Mouse (Mus musculus) spleen, postnatal 10 days (tissue): ENCODE data around the gene Clec1b.

Experiments
- DNase-seq, 2 experiments: peaks; one replicate each; pipeline ENCODE4 v3.0.0; 2021 to 2022; ENCODE audit warnings: low spot score in 2 of 2

Clec1b gene

DNA sequence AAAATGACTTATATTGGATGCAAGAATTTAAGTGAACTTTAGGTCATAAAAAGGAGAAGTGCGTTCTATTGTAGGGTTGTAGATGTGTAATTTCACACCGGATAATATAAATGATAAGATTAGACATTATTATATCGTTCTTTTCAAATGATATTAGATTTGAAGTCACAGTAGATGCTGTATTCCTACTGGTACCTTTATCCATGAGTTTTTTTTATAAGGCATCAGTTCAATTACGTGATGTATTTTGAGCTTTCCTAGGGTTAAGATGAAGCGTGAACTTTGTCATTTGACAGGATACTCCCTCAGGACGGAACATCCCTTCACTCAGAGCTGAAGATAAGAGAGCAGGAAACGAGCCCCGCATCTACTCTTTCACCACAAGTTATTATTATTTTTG lies at the start of gene Clec1b:
TSS of gene Clec1b (plus strand) at position 301 of the 400 bp plus-strand sequence.
- no peak for DNase-seq

DNA sequence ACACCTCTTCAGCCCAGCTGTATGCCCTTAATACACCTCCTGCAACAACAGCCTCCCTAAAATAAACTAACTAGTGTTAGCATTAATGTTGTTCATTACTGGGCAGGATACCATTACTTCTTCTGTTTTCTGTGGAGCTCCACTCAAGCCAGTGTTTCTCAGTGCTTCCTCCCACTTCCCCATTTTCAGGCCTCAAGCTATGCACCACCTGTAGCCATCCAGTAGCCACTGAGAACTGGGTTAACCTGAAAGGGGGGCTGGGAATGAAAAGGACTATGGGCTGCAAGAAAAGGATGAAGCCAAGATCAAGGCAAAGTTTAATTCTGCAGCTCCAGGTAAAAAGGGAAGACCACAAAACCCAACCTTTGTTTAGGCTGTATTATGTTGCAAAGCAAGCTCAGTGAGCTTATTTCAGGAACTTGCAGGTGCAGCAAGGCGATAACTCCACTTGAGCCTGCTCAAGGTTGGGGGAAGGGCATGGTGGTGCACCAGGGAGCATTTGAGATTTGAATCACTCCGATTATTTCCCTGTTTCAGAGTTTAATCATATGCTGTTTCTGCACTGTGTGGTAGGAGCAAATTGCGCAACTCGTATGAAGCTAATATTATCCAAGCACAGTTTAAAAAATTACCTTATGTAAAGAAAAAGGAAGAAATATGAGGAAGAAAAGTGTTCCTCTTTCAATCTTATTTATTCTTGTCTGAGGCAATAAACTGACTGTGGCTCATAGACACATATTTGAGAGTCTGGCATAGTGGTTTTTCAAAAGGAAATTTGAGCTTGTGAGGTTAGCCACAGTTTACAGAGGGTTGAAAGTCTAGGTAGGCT lies 47.4 kb upstream of the Clec1b start:
- DNase-seq, result peak in 1 of 2 experiments; percentile 41

DNA sequence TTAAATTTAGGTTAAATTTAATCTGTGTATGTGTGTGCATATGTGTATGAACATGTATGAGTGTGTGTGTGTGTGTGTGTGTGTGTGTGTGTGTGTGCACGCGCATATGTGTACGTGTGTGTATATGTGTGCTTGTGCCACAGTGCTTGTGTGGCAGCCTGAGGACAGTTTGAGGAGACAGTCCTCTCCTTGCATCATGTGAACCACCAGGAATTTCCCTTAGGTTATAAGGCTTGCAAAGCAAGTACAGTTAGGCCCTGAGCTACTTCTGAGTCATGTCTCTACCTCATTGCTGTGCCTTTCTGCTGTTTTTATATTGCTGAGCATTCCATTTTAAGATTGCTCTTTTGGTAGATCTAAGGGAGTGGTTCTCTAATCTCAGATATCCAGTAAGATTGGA lies 46.0 kb upstream of the Clec1b start:
- no peak for DNase-seq

DNA sequence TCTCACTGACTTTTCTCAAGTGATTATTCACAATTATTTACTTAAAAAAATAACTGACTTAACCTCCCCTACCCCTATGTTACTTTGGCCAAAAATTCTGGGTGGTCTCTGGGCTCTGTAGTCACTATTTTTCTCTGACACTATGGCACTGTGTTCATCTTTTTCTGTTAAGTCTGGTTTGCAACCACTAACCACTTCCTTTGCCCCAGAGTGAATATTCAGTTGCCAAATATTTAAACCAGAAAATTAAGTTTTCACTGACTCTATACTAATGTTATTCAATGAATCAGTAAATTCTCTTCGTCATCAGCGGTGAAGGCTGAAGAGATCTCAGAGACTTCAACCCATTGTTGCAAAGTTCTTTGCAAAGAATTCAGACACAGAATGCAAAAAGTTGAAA lies 41.3 kb upstream of the Clec1b start:
- DNase-seq, result no peak

DNA sequence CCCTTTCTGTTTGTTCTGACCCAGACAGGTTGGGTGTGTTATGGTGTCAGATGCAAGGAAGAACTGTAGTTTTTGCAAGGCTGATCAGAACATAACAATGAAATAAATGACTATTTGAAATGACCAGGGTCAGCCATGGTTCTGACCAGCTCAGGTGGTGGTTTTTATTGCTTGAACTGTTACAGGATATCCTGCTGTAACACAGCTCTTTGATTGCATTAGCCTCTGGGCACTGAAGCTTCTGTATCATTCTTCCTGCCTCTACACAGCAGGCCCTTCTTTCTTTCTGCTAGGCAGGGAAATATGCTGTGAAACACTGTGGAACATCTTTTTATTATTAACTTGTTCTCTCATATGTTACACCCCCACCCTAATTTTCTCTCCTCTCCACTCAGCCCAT lies 40.7 kb upstream of the Clec1b start:
- no peak for DNase-seq

DNA sequence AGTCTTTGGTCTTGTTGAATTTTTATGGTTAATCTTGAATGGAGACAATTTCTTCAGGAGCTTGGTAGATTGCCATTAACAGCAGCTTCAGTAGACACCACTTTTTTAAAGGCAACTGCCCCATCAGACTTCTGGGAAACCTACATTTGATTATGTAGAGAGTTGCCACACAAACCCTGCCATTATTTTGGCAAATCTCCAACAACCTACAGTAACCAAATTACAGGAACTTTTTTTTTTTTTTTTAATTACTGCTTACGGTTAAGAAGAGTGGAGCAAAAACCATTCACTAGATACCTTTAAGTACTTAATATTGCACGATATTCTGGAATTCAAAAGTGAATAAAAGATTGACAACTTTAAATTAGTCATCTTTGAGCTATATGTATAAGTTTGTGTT lies 37.6 kb upstream of the Clec1b start:
- no peak for DNase-seq

DNA sequence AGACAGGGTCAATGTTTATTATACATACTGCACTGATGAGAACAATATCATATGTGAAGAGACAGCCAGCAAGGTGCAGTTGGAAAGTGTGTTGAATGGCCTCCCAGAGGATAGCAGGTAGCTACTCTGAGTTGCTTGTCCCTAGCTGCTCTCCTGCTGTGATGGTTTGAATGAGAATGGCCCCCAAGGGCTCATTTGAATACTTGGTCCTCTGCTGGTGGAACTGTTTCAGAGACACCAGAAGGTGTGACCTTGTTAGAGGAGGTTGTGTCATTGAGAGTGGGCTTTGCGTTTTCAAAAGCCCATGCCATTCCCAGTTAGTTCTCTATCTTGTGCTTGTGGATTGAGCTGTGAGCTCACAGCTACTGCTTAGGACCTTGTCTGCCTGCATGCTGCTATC lies 33.2 kb upstream of the Clec1b start:
- DNase-seq, result no peak

DNA sequence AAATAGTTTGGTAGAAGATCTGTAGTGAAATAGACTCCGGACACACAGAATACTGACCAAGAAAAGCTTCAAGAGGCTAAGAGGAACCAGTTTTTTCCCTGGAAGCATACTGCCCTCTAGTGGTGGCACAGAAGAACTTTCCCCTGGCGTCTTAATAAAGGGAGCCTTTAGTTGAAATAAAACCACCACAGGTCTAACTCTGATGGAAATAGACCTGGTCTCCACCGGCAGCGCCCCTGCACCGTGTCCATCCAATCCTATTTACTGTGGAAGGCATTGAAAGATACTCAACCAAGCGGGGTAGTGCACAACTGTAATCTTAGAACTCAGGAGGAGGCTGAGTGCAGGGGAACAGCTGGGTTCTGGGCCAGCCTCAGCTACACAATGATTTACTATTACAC lies 31.1 kb upstream of the Clec1b start:
- DNase-seq, result peak; percentile 18 to 57

DNA sequence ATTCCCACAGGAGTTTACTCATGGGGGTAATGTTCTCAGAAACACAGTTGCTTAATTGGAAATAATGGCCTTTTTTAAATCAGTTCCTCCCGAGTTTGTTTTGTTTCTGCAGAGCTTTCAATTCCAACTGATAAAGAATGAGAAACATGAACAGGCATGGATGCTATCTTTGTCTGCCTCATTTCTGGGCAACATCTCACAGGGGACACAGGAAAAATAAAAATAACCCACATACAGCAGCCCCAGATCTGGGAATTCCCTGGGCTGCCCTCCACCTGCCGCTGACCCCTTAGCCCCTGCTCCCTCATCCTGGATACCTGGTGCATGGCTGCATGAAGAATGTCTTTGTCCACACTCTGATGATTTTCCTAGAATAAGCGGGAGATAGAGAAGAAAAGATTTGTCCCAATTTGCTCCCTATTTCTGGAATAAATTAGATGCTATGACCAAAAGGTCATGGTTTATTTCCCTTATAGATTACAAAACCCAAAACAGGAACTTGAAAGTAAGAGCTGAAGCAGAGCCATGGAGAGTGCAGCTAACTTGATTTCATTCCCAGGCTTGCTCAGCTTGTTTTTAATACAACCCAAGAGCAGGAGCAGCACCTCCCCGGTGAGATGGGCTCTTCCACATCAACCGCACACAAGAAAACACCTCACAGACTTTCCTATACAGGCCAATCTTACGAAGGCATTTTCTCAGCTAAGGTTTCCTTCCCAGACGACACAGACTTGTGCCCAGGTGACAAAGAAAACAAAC lies 27.5 kb upstream of the Clec1b start:
- no peak for DNase-seq

DNA sequence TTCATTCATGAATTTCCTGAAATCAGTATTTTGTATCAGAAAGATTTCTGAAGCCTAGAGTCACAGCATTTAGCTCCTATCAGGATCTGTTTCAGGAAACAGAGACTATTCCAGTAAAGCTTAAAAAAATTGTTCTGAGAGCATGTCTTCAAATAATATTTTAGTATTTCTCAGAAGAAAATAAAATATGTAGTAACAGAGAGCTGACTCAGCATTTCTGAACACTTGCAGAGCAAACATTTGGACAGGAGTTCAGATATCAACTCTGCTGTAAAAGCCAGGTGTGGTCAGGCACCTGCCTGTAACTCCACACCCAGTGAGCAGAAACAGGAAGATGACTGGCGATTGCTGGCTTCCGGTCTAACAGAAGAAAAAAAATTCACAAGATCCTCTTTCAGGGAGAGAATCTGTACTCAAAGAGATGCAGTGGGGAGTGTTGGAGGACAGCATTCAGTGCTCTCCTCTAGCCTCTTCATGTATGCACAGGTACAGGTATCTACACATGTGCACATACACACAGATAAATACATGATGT lies 22.1 kb upstream of the Clec1b start:
- no peak for DNase-seq

DNA sequence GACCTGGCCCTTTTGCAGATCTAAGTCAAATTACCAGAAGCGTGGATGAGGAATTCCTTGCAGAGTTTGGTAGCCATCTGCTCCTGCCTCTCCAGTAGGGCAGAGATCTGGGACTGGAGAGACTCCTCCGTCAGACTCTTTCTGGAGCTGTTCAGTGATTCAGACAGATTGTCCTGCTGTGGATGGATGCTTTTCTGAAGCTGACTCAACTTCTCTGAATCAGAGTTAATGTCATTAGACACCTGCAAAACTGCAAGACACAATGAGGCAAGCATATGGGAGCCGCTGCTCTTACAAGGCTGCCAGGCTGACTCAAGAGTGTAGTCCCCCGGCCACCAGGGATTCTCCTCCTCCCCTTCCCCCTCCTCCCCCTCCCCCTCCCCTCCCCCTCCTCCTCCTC lies 16.6 kb upstream of the Clec1b start:
- no peak for DNase-seq

DNA sequence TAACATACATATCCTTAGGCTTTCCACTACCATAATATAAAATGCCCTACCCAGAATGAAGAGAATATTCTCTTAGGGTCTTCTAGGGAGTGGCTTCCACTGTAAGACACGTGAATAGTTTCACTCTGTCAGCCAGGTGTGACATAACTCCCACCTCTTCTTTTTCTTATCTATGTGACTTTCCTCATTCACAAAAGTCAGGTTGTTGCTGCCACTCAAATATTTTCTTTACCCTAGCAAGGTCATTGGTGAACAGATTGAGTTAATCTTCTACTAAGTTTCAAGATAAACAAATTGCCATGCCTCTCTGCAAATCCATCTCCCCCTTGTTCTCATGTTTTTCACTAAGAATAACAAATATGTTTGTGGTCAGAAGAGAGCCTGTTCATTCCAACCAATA lies 15.4 kb upstream of the Clec1b start:
- DNase-seq, result no peak

DNA sequence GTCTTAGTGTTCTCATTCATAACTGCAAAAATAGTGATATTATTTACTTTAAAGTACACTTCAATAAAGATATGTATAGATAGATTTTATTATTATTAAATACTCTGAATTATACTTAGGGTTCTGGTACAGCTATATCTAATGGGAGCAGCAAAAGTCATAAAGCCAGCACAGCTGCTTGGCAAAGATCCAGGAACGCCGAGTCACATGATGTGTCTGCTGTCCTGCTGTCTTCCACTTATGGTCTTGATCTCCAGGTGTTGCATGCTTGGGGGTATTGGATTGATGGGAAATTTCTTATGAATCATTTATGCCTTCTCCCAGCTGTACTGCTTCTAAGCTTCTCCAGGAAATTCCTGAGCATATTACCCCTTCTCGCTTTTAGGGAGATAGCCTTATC lies 13.6 kb upstream of the Clec1b start:
- DNase-seq, result no peak

DNA sequence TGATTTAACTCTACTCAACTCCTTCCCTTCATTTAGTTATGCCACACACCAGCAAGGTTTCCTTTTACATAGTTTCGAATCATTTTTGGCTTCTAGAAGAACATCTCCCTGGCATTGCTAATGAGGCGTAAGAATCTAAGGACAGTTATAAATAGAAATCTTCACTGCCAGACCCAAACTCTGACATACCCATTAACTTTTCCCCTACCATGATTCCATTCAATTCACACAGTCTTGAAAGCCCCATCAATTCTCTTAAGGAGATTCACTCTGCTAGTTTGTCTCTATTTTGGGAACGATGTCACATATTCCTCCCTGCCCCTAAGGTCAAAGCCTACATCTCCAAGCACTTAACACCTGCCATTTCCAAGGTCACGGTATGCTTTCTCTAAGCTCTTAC lies 12.1 kb upstream of the Clec1b start:
- no peak for DNase-seq

DNA sequence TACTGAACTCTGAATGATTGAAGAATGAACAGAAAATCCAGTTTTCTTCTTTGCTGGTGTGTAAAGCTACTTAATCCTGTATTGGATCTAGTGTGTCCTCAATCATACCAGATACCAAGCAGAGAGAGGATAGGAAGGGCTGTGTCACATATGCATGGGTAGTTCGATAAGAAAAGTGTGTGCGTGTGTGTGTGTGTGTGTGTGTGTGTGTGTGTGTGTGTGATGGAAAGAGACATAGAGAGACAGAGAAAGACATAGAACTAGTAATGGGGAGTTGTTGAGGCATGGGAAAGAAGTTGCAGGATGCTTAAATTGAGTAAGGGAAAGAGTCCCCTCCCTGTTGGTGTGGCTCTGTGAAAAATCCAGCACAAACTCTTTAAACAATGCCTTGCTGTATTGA lies 11.3 kb upstream of the Clec1b start, which contains the start of gene Clec12b:
TSS of gene Clec12b (minus strand) at position 101 of the 400 bp plus-strand sequence.
- no peak for DNase-seq

DNA sequence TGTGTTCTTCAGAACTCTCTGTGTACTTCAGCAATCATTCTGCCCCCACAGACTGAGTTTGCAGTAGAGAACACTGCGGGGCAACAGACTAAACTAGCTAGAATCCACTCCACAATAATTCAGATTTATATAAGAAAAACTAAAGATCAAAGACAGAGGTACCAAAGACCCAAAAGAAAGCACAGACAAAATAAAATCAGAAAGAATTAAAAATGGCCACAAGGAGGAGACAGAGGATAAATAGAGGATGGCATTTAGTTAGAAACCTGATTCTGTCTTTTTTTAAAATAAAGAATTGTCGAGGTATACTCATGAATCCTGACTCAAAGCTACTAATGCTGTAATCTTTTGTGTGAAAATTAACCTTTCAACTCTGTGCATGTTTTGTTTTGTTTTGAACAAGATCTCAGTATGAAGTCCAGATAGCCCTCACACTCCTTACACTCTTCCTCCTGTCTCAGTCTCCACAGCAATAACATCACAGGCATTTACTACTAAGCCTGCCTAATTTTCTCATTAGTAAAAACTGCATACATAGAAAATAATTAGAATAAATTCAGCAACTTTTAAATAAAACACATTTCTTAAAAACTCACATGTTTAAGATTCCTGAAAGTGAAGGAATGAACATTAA lies 3.9 kb upstream of the Clec1b start:
- no peak for DNase-seq

DNA sequence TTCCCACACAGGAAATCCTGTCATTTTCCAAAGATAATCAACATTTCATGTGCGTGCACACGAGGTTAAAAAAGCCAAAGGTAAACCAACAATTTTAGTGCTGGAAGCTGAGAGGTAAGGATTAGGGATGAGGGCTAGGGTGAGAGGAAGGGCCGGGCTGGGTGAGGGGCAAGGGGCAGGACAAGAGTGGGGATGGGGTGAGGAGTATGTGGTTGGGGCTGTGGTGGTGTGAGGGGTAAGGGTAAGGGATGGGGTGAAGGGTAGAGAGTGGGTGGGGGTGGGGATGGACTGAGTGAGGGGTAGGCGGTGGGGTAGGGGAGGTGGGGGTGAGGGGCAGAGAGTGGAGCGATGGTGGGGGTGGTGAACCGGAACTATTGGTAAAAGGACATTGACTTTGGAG lies 3.4 kb upstream of the Clec1b start:
- DNase-seq, result no peak

DNA sequence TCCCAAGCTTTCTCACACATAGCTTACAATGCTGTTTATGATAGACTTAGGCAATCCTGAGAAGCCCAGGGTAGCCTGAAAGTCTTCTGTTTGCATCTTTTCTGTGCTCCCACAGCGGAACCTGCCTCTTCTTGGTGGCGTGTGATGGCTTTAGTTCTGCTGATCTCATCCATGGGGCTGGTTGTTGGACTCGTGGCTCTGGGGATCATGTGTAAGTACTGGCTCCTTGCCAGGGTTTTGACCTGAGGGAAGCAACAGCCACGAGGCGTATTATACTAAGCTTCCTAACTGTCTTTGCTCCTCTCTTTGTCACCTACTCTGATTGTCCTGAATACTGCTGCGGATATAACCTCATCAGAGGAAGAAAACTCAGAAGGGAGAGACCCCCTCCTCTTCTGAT lies 2.8 kb downstream of the Clec1b start:
- DNase-seq, result no peak

DNA sequence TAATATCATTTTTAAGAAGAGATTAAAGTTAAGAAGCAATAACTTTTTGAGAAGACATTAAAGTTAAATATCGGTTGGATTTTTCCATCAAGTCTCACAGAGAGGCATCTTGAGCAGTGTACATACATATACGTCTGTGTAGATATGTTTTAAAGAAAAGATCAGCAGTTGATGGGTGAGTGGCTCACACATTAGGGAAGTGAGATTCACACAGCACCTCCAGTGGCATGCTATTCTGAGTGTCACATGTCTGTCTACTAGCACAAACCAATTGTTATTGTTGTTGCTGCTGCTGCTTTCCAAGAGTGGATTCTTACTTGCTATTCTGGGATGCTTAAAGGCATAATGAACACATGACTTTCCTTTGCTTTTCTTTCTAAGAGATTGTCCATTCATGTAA lies 5.3 kb downstream of the Clec1b start:
- no peak for DNase-seq

DNA sequence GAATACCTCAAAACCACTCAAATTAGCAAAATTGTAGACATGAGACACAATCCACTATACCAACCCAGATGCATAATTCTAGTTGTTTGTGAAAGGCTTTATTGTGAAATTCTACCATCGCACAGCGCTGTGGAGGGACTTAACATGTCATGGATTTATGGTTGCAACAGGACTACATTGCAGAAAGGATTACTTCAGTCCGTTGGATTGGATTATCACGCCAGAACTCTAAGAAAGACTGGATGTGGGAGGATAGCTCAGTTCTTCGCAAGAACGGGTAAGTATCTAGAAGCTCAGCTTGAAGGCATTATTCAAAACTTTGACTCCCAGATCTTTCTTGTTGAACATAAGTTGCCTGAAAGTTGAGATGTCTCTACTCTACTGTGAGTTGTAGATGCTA lies 6.3 kb downstream of the Clec1b start:
- no peak for DNase-seq

DNA sequence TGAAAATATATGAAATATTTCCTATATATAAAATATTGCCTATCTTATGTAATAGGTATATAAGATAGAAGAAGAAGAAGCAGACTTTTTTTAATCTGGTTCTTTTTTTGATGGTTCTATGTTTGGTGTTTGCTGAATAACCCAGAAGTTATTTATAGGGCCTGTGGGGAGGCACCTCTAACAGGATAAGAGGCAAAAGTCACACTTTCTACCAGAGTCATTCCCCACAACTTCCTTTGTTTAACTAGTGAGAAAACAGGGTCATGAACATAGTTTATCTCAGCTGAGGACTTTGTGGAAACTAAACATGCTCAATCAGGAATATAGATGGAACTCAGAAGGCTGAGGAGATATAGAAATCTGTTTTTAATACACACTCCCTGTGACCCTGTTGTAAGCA lies 8.9 kb downstream of the Clec1b start:
- no peak for DNase-seq

DNA sequence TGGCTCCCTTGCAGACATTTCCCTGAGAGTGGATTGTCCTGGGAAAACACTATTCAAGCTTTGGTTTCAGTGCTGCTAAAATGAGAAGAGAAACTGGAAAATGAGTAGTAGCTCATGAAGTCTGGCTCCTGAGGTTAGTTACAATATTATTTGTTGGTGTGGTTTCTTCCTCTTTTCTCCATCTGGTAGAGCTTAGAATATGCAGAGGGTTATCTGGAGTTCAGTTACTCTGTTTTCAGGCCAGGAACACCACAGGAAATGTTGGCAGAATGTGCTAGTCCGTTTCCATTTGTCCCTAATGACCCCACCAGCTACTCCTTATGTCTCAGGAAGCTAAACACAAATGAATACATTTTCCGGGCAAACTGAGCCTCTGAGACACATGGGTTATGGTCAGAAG lies 10.2 kb downstream of the Clec1b start:
- DNase-seq, result no peak

DNA sequence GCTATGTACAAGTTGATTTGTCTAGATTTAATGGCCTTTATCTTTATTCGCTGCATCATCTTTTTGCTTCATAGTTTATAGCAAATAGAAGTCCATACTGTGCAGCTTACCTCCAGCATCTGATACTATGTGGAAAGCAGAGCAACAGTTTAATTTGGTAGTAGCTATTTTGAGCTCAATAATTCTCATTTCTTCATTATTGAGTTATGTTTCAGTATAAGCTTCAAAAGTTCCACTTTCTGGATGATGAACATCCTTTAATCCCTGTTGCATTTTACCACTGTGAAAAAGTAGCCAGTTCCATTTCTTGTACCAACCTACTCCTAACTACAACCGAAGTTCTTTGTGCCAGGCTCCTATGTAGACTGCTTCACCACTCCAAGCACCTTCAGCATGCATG lies 11.5 kb downstream of the Clec1b start, which contains the start of gene Clec9a:
TSS of gene Clec9a (plus strand) at position 301 of the 400 bp plus-strand sequence.
- DNase-seq, result no peak
